Mouse (Mus musculus) G1E (cell line): ENCODE measurements around the gene Tk1.

Experiments used
- CTCF ChIP-seq: IDR thresholded peaks from 2 replicates; pipeline ENCODE4 v1.5.1; 2012; ENCODE audit warnings: low read depth, low read length, inconsistent platforms, mixed read lengths
- GATA1 ChIP-seq: IDR thresholded peaks from 2 replicates; pipeline ENCODE4 v1.6.1; 2012; ENCODE audit warnings: borderline replicate concordance, low read length, inconsistent platforms, mixed read lengths

DNA sequence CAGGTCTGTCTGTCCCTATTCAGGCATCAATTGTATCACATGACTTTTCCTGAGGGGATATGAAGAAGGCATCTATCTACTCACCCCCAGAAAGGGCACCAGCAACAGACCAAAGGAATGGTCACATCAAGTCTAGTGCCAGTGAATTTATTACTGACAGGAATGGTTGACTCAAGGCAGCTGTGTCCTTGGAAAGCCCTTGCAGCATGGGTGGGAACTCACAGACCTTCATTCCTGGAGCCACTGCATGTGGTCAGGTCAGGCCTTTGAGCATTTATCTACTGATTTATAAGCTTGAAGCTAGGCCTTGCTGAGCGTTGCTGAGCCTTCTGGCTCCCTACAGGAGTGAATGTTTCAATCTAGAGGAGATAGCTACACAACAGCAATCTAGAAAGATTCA, 15.0 kb upstream of the Tk1 start:
- no peak for TF ChIP-seq CTCF
- TF ChIP-seq GATA1: no peak
